9 mouse cellular contexts compared by ENCODE assay signal in the genomic region with DNA sequence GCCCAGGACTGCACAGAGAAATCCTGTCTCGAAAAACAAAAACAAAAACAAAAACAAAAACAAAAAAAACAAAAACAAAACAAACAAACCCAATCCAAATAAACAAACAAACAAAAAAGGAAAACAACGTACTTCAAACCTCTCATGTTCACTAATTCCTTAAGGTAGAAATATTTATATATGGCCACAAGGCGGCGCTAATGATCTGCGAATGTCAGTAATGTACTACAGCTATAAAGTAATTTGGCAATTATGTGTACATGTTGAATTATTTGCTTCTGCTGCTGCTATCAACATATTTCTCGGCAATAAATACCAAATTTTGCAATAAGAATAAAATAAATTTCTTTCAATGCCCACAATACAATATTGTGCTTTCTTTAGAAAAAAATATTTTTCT. TPM values are rescaled to one million over a fixed set of nuclear protein-coding genes. Genes with fewer than 3 reads are reported as not detected.
DNase-seq lines count a peak whose midpoint lies in the region; ATAC-seq and TF ChIP-seq lines count a peak whose summit lies in the region.
"Had no signal": no experiment of that assay in that cellular context is flagged by ENCODE, and none has a peak within 500 bp of the region (broad histone marks: within the 10 kb centered on the region; RNA-seq: fewer than 3 reads in every experiment).

No protein-coding gene starts in this region.

- H3K27me3 ChIP-seq in hindbrain, embryonic 10.5 days (ENCODE audit: insufficient read depth, poor library complexity, severe bottlenecking) = no peaks in the 10 kb centered on the region
- H3K27me3 ChIP-seq in hindbrain, embryonic 16.5 days (replicated peaks; ENCODE audit: control insufficient read depth, insufficient read depth, low read length) = no peaks in the 10 kb centered on the region
- no peaks in the 10 kb centered on the region for H3K27me3 ChIP-seq in E14TG2a.4 (ENCODE audit: insufficient read depth, low read length)
- H3K27me3 ChIP-seq: embryonic facial prominence, embryonic 13.5 days had no signal

- H3K4me3 ChIP-seq in hindbrain, embryonic 10.5 days = no peak overlapping the region
- H3K4me3 ChIP-seq in hindbrain, embryonic 16.5 days (ENCODE audit: low read length) = no peak overlapping the region
- H3K4me3 ChIP-seq in E14TG2a.4 (replicated peaks; ENCODE audit: low read length) = no peak overlapping the region
- H3K4me3 ChIP-seq in layer of hippocampus, adult 2 months = no peak overlapping the region
- H3K4me3 ChIP-seq: embryonic facial prominence, embryonic 13.5 days had no signal

- TF ChIP-seq CTCF in E14TG2a.4 (conservative IDR thresholded peaks at IDR 0.05; ENCODE audit: low read length) = peak; percentile 88
- TF ChIP-seq CTCF in layer of hippocampus, adult 2 months (conservative IDR thresholded peaks at IDR 0.05) = peak; percentile 91

- no peaks in the 10 kb centered on the region for H3K4me1 ChIP-seq in hindbrain, embryonic 10.5 days (replicated peaks)
- H3K4me1 ChIP-seq in hindbrain, embryonic 16.5 days (ENCODE audit: control insufficient read depth, insufficient read depth, low read depth, low read length) = no peaks in the 10 kb centered on the region
- no peaks in the 10 kb centered on the region for H3K4me1 ChIP-seq in E14TG2a.4 (replicated peaks; ENCODE audit: low read depth, low read length)

- no peak overlapping the region for H3K9ac ChIP-seq in hindbrain, embryonic 16.5 days (ENCODE audit: low read depth, low read length)
- H3K9ac ChIP-seq: embryonic facial prominence, embryonic 13.5 days had no signal

- no peaks in the 10 kb centered on the region for H3K9me3 ChIP-seq in hindbrain, embryonic 10.5 days
- no peaks in the 10 kb centered on the region for H3K9me3 ChIP-seq in hindbrain, embryonic 16.5 days (ENCODE audit: control insufficient read depth, low read length)
- H3K9me3 ChIP-seq in E14TG2a.4 (ENCODE audit: low read length) = no peaks in the 10 kb centered on the region
- H3K9me3 ChIP-seq: embryonic facial prominence, embryonic 13.5 days had no signal

- no peaks in the 10 kb centered on the region for H3K36me3 ChIP-seq in hindbrain, embryonic 10.5 days
- no peaks in the 10 kb centered on the region for H3K36me3 ChIP-seq in hindbrain, embryonic 16.5 days (ENCODE audit: control insufficient read depth, insufficient read depth, low read length)
- no peaks in the 10 kb centered on the region for H3K36me3 ChIP-seq in E14TG2a.4 (ENCODE audit: insufficient read depth, low read length)
- H3K36me3 ChIP-seq: embryonic facial prominence, embryonic 13.5 days had no signal

- no peak overlapping the region for H3K27ac ChIP-seq in hindbrain, embryonic 10.5 days
- no peak overlapping the region for H3K27ac ChIP-seq in hindbrain, embryonic 16.5 days (ENCODE audit: low read depth, low read length)
- H3K27ac ChIP-seq in layer of hippocampus, adult 2 months = no peak overlapping the region
- H3K27ac ChIP-seq: embryonic facial prominence, embryonic 13.5 days had no signal

- H3K4me2 ChIP-seq in hindbrain, embryonic 16.5 days (ENCODE audit: low read length) = no peak overlapping the region
- H3K4me2 ChIP-seq: embryonic facial prominence, embryonic 13.5 days had no signal

- ATAC-seq in hindbrain, embryonic 16.5 days = no peak

- WGBS in hindbrain, embryonic 10.5 days = 10% methylated on average over 6 of the region's 6 CpGs
- WGBS in hindbrain, embryonic 16.5 days = 7% methylated on average over 6 of the region's 6 CpGs

- peak; percentile 13 for DNase-seq in hindbrain, embryonic 10.5 days (ENCODE audit: low spot score)
- DNase-seq in 416B (ENCODE audit: low read depth) = peak; percentile 77
- peak; percentile 73 to 79 for DNase-seq in cerebellum, postnatal 10 days
- peak; percentile 26 to 67 for DNase-seq in layer of hippocampus, adult 2 months (ENCODE audit: low spot score in 2 of 2)
- peak; percentile 67 for DNase-seq in retina, postnatal 1 day
- DNase-seq in urinary bladder, adult 2 months (ENCODE audit: low spot score) = no peak

RNA-seq across cellular contexts. Expression of gene Spag16, which starts 41.6 kb away (rescaled TPM):
- 2.8 and 3.1 TPM in 2 replicates for polyA plus RNA-seq in hindbrain, embryonic 10.5 days (2016; fragmentation: Nextera tagmentation; extraction: Ambion mirVana)
- polyA plus RNA-seq in hindbrain, embryonic 16.5 days (2015; fragmentation: Nextera tagmentation; extraction: Ambion mirVana) = 1.9 and 2.9 TPM in 2 replicates
- under 1 TPM; 0.46 to 0.56 TPM for total RNA-seq in layer of hippocampus, adult 2 months (2021)
- polyA plus RNA-seq in urinary bladder, adult 2 months (2012; rRNA removed) = 0.01 TPM in 1 of 2 replicates, not detected in the other
